Mouse (Mus musculus): ENCODE data around the gene Armh1. TPM values are rescaled to one million over a fixed set of nuclear protein-coding genes. Genes with fewer than 3 reads are reported as not detected.

Gene Armh1
- total and polyA plus RNA-seq, 2 experiments from 2014 or later: 0.18 to 1.4 TPM

DNA sequence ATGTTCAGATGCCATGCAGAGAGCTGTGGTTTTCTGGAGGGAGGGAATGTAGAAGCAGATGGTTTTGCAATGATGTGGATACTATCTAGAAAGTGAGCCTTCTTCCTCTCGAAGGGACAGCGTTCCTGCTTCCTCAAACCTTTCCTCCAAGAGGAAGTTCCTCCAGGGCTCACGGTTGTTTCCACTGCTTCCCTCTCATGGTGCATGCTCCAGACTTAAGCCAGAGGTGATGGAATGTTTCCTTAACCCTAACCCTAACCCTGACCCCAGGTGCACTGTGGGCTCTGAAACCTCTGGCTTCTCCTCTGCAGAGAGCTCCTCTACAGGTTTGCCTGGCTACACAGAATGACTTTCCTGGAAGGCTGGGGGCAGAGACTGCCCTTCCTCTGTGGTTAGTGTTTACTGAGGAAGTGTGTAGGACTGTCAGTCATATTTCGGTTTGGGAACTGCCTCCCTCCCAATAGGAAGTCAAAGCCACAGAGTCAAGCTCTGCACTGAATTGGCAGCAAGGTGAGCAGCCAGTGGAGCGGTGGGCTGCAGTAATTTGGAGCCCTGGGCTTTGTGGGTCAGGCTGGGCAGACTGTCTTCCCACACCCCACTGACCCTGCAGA lies 2.2 kb upstream of the Armh1 start:
- H3K27me3 ChIP-seq (ENCODE audit: control insufficient read depth, insufficient read depth, low read length): no peaks in the 10 kb centered on the region
- H3K4me1 ChIP-seq (ENCODE audit: control insufficient read depth, insufficient read depth): peaks cover 26% of the 10 kb centered on the region
- WGBS: 50% methylated on average over 5 of the region's 5 CpGs
- ATAC-seq (ENCODE audit: insufficient read depth, low read depth) (no peak), DNase-seq (ENCODE audit: low spot score) (no peak)
- no peak overlapping the region for H3K4me3 ChIP-seq (ENCODE audit: low read depth, low read length)
- peak overlapping the region; percentile 71; the same call in 1 of the 2 replicates for H3K4me2 ChIP-seq (ENCODE audit: low read depth, low read length)
- no peaks in the 10 kb centered on the region for H3K9me3 ChIP-seq (replicated peaks; ENCODE audit: control insufficient read depth, low read length)
- TF ChIP-seq CTCF (IDR thresholded peaks at IDR 0.05; ENCODE audit: low read depth) (no peak), EP300 (IDR thresholded peaks at IDR 0.05; ENCODE audit: low read depth) (no peak)
- H3K36me3 ChIP-seq (replicated peaks; ENCODE audit: control insufficient read depth, insufficient read depth, low read length): no peaks in the 10 kb centered on the region
- 0 out of 2 replicates have a peak overlapping the region, but pooled peaks have one; percentile 4 for H3K9ac ChIP-seq (replicated peaks; ENCODE audit: low read depth, low read length)
- H3K27ac ChIP-seq (ENCODE audit: low read depth): peak overlapping the region; percentile 88

DNA sequence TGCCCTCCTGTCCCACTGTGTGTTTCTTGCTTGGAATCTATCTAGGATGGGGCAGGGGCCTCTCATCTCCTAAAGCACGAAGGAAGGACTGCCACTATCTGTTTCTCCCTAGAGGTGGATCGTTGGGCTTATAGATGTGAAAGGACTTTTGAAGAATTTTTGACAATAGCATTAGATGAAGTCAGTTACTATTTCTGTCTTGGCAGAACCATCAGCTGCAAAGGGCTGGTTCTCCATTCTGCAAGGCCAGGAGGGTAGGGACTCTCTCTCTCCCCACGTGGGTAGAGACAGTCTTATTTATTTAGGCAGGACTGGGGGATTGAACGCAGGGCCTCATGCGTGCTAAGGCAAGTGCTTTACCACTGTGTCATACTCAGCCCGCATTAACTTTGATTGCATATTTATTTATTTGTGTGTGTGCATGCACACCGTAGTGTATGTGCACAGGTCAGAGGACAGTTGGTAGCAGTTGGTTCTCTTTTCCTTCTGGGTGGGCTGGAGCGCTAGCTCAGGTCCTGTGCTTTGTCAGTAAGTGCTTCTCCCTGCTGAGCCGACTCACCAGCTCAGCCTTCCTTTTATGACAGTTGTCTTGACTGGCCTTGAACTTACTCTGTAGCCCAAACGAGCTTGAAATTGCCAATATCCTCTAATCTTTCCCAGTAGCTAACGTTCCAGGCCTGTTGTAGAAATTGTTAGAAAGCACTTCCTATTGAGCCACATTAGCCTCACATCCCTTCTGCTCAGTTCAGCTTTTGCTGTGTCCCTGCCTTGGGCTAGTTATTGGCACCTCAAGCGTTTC lies 1.5 kb upstream of the Armh1 start:
- TF ChIP-seq CTCF (IDR thresholded peaks at IDR 0.05; ENCODE audit: low read depth) (no peak), EP300 (IDR thresholded peaks at IDR 0.05; ENCODE audit: low read depth) (no peak)
- WGBS: 37% methylated on average over 12 of the region's 12 CpGs
- Histone ChIP-seq H3K4me2 (ENCODE audit: low read depth, low read length) (peak overlapping the region; percentile 71), H3K27me3 (ENCODE audit: control insufficient read depth, insufficient read depth, low read length) (no peaks in the 10 kb centered on the region), H3K9ac (replicated peaks; ENCODE audit: low read depth, low read length) (0 out of 2 replicates have a peak overlapping the region, but pooled peaks have one; percentile 4), H3K9me3 (replicated peaks; ENCODE audit: control insufficient read depth, low read length) (no peaks in the 10 kb centered on the region), H3K4me3 (ENCODE audit: low read depth, low read length) (peak overlapping the region; percentile 71; the same call in 1 of the 2 replicates), H3K27ac (ENCODE audit: low read depth) (peak overlapping the region; percentile 88), H3K4me1 (ENCODE audit: control insufficient read depth, insufficient read depth) (peaks cover 26% of the 10 kb centered on the region), H3K36me3 (replicated peaks; ENCODE audit: control insufficient read depth, insufficient read depth, low read length) (no peaks in the 10 kb centered on the region)
- ATAC-seq (ENCODE audit: insufficient read depth, low read depth): no peak
- DNase-seq (ENCODE audit: low spot score): peak; percentile 69

DNA sequence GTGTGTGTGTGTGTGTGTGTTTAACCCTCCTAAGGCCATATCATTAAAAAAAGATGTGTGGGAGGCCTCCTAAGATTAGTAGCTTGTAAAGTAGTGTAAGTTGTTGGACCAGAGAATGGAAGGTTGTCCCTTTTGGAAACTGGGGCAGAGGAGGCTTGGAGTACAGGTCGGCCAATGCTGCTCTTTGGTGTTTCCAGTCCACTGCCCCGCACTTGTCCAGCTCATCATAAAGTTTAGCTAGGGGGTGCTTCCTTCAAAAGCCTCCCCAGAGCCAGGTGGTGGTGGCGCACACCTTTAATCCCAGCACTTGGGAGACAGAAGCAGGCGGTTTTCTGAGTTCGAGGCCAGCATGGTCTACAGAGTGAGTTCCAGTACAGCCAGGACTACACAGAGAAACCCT lies 830 bp upstream of the Armh1 start:
- peak overlapping the region; percentile 73; the same call in 1 of the 2 replicates for H3K9ac ChIP-seq (replicated peaks; ENCODE audit: low read depth, low read length)

DNA sequence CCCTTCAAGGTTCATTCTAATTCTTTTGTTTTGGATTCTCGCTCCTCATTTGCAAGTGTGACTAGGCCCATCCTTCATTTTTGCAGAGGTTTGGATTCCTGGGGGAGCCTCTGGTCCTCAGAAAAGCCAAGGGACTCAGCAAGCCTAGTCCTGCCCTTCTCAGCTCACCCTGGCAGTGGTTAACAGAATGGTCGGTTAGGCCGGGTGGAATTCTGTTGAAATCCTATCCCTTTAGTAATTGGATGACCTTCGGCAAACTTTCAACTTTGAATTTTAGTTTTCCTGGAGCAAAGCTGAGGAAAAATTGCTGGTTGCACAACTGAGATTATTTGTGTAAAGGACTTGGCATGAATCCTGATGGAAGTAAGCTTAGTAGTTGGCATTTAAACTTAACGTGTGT lies 426 bp upstream of the Armh1 start:
- Histone ChIP-seq H3K9me3 (replicated peaks; ENCODE audit: control insufficient read depth, low read length) (no peaks in the 10 kb centered on the region), H3K9ac (replicated peaks; ENCODE audit: low read depth, low read length) (peak overlapping the region; percentile 73), H3K4me3 (ENCODE audit: low read depth, low read length) (peak overlapping the region; percentile 71), H3K27me3 (ENCODE audit: control insufficient read depth, insufficient read depth, low read length) (no peaks in the 10 kb centered on the region), H3K27ac (ENCODE audit: low read depth) (peak overlapping the region; percentile 88), H3K4me1 (ENCODE audit: control insufficient read depth, insufficient read depth) (peaks cover 26% of the 10 kb centered on the region), H3K4me2 (ENCODE audit: low read depth, low read length) (peak overlapping the region; percentile 71), H3K36me3 (replicated peaks; ENCODE audit: control insufficient read depth, insufficient read depth, low read length) (no peaks in the 10 kb centered on the region)
- peak; percentile 19; the same call in 1 of the 2 replicates for ATAC-seq (ENCODE audit: insufficient read depth, low read depth)
- WGBS: 21% methylated on average over 5 of the region's 5 CpGs
- DNase-seq (ENCODE audit: low spot score): no peak
- no peak for TF ChIP-seq CTCF (IDR thresholded peaks at IDR 0.05; ENCODE audit: low read depth)
- TF ChIP-seq EP300 (IDR thresholded peaks at IDR 0.05; ENCODE audit: low read depth): no peak

More for the DNA sequence above, 830 bp upstream of the Armh1 start:
- 80% methylated on average over 5 of the region's 5 CpGs for WGBS
- H3K4me3 ChIP-seq (ENCODE audit: low read depth, low read length): peak overlapping the region; percentile 71
- H3K9me3 ChIP-seq (replicated peaks; ENCODE audit: control insufficient read depth, low read length): no peaks in the 10 kb centered on the region
- H3K4me2 ChIP-seq (ENCODE audit: low read depth, low read length): peak overlapping the region; percentile 71
- no peaks in the 10 kb centered on the region for H3K36me3 ChIP-seq (replicated peaks; ENCODE audit: control insufficient read depth, insufficient read depth, low read length)
- no peak for DNase-seq (ENCODE audit: low spot score)
- no peaks in the 10 kb centered on the region for H3K27me3 ChIP-seq (ENCODE audit: control insufficient read depth, insufficient read depth, low read length)
- ATAC-seq (ENCODE audit: insufficient read depth, low read depth): no peak
- peaks cover 26% of the 10 kb centered on the region for H3K4me1 ChIP-seq (ENCODE audit: control insufficient read depth, insufficient read depth)
- peak overlapping the region; percentile 88 for H3K27ac ChIP-seq (ENCODE audit: low read depth)
- no peak for TF ChIP-seq EP300 (IDR thresholded peaks at IDR 0.05; ENCODE audit: low read depth)
- TF ChIP-seq CTCF (IDR thresholded peaks at IDR 0.05; ENCODE audit: low read depth): no peak

DNA sequence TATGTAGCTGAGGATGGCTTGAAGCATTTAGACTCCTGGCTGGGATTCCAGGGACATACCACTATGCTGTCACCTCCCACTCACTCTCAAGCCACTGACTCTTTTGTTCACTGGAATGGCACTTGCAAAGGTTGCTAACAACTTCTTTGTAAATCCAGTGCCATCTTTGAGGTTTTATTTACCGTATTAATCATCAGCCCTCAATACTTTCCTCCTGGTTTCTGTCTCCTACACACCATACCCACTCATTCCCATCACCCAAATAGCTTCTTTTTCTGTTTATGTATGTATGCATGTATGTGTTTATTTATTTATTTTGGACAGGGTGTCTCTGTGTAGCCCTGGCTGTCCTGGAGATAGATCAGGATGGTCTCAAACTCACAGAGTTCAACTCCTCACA lies 943 bp downstream of the Armh1 start:
- no peak for TF ChIP-seq EP300 (IDR thresholded peaks at IDR 0.05; ENCODE audit: low read depth)
- no peak for TF ChIP-seq CTCF (IDR thresholded peaks at IDR 0.05; ENCODE audit: low read depth)
- no peak for ATAC-seq (ENCODE audit: insufficient read depth, low read depth)
- Histone ChIP-seq H3K36me3 (replicated peaks; ENCODE audit: control insufficient read depth, insufficient read depth, low read length) (no peaks in the 10 kb centered on the region), H3K9ac (replicated peaks; ENCODE audit: low read depth, low read length) (no peak overlapping the region), H3K9me3 (replicated peaks; ENCODE audit: control insufficient read depth, low read length) (no peaks in the 10 kb centered on the region), H3K4me1 (ENCODE audit: control insufficient read depth, insufficient read depth) (peaks cover 26% of the 10 kb centered on the region), H3K27me3 (ENCODE audit: control insufficient read depth, insufficient read depth, low read length) (no peaks in the 10 kb centered on the region), H3K27ac (ENCODE audit: low read depth) (no peak overlapping the region), H3K4me2 (ENCODE audit: low read depth, low read length) (peak overlapping the region; percentile 71), H3K4me3 (ENCODE audit: low read depth, low read length) (peak overlapping the region; percentile 71; the same call in 1 of the 2 replicates)
- 67% methylated on average over 1 of the region's 1 CpGs for WGBS
- DNase-seq (ENCODE audit: low spot score): no peak

Measured in heart, postnatal 0 days (tissue).